In genomic region chr5:115011217-115011518, GRCm38 (mm10) we compare ENCODE assay signal across 9 mouse cellular contexts. TPM values are rescaled to one million over a fixed set of nuclear protein-coding genes. Genes with fewer than 3 reads are reported as not detected.
DNase-seq lines count a peak whose midpoint lies in the region; ATAC-seq and TF ChIP-seq lines count a peak whose summit lies in the region.
"Had no signal": no experiment of that assay in that cellular context is flagged by ENCODE, and none has a peak within 500 bp of the region (broad histone marks: within the 10 kb centered on the region; RNA-seq: fewer than 3 reads in every experiment).

No protein-coding gene starts in this region.

- H3K4me1 ChIP-seq in kidney, adult 2 months (ENCODE audit: control insufficient read depth, insufficient read depth, low read length) = peaks cover 18% of the 10 kb centered on the region
- peaks cover 8% of the 10 kb centered on the region for H3K4me1 ChIP-seq in bone marrow, adult 2 months (ENCODE audit: control insufficient read depth, insufficient read depth, low read length)
- peaks cover 32% of the 10 kb centered on the region for H3K4me1 ChIP-seq in hindbrain, embryonic 12.5 days
- H3K4me1 ChIP-seq in midbrain, embryonic 12.5 days = peaks cover 31% of the 10 kb centered on the region

- H3K9me3 ChIP-seq in hindbrain, embryonic 12.5 days (replicated peaks) = no peaks in the 10 kb centered on the region
- no peaks in the 10 kb centered on the region for H3K9me3 ChIP-seq in midbrain, embryonic 12.5 days

- H3K9ac ChIP-seq in hindbrain, embryonic 12.5 days = peak overlapping the region; percentile 98
- H3K9ac ChIP-seq in midbrain, embryonic 12.5 days (replicated peaks) = peak overlapping the region; percentile 96

- peak overlapping the region; percentile 97 for H3K4me2 ChIP-seq in hindbrain, embryonic 12.5 days (replicated peaks)
- peak overlapping the region; percentile 97; the same call in 1 of the 2 replicates for H3K4me2 ChIP-seq in midbrain, embryonic 12.5 days (replicated peaks)

- no peak for TF ChIP-seq CTCF in kidney, adult 2 months (conservative IDR thresholded peaks at IDR 0.05; ENCODE audit: insufficient read depth, insufficient read length, low read depth, low read length)
- TF ChIP-seq CTCF in bone marrow, adult 2 months (IDR thresholded peaks at IDR 0.05; ENCODE audit: control insufficient read depth, insufficient read depth, low read length) = no peak

- peak overlapping the region; percentile 72 for H3K4me3 ChIP-seq in kidney, adult 2 months (ENCODE audit: insufficient read depth, low read depth, low read length)
- peak overlapping the region; percentile 90 for H3K4me3 ChIP-seq in bone marrow, adult 2 months (replicated peaks; ENCODE audit: control insufficient read depth, low read depth, low read length)
- peak overlapping the region; percentile 98 for H3K4me3 ChIP-seq in hindbrain, embryonic 12.5 days
- peak overlapping the region; percentile 99 for H3K4me3 ChIP-seq in midbrain, embryonic 12.5 days

- TF ChIP-seq POLR2A in kidney, adult 2 months (IDR thresholded peaks at IDR 0.05; ENCODE audit: low read depth, low read length) = no peak
- no peak for TF ChIP-seq POLR2A in bone marrow, adult 2 months (IDR thresholded peaks at IDR 0.05; ENCODE audit: borderline replicate concordance, control insufficient read depth, low read depth, low read length)

- peak overlapping the region; percentile 2; the same call in 1 of the 2 replicates for H3K27ac ChIP-seq in kidney, adult 2 months (ENCODE audit: insufficient read depth, low read depth, low read length)
- peak overlapping the region; percentile 95 for H3K27ac ChIP-seq in bone marrow, adult 2 months (ENCODE audit: control insufficient read depth, insufficient read depth, low read depth, low read length, poor library complexity)
- peak overlapping the region; percentile 93 for H3K27ac ChIP-seq in hindbrain, embryonic 12.5 days
- H3K27ac ChIP-seq in midbrain, embryonic 12.5 days (replicated peaks) = peak overlapping the region; percentile 92

- H3K36me3 ChIP-seq in kidney, adult 2 months (ENCODE audit: control insufficient read depth, insufficient read depth, low read length) = no peaks in the 10 kb centered on the region
- H3K36me3 ChIP-seq in hindbrain, embryonic 12.5 days = no peaks in the 10 kb centered on the region
- no peaks in the 10 kb centered on the region for H3K36me3 ChIP-seq in midbrain, embryonic 12.5 days

- no peak for DNase-seq in kidney, adult 2 months
- DNase-seq in kidney, postnatal 10 days = no peak
- DNase-seq in layer of hippocampus, adult 18-20 months (ENCODE audit: low spot score in 2 of 2) = no peak
- DNase-seq in kidney, postnatal 14 days = no peak

- WGBS in kidney, adult 2 months = 6% methylated on average over 39 of the region's 57 CpGs
- WGBS in bone marrow, adult 2 months = 10% methylated on average over 57 of the region's 57 CpGs
- whole genome bisulfite sequencing in hindbrain, embryonic 12.5 days = 0% methylated on average over 26 of the region's 57 CpGs
- under 1% methylated on average over 46 of the region's 57 CpGs for WGBS in midbrain, embryonic 12.5 days

- ATAC-seq in hindbrain, embryonic 12.5 days (ENCODE audit: low FRiP score) = peak; percentile 51; the same call in 1 of the 2 replicates
- no peak; the same call in 1 of the 2 replicates for ATAC-seq in midbrain, embryonic 12.5 days (ENCODE audit: low FRiP score, low read depth)
- ATAC-seq in megakaryocyte progenitor cell, adult 5-6 weeks (replicated peaks; ENCODE audit: poor library complexity) = no peak

- H3K27me3 ChIP-seq in kidney, adult 2 months (replicated peaks; ENCODE audit: control insufficient read depth, insufficient read depth, low read length) = no peaks in the 10 kb centered on the region
- no peaks in the 10 kb centered on the region for H3K27me3 ChIP-seq in hindbrain, embryonic 12.5 days
- H3K27me3 ChIP-seq in midbrain, embryonic 12.5 days = no peaks in the 10 kb centered on the region

RNA-seq across cellular contexts. Expression of gene Sppl3, which starts 0.2 kb away (rescaled TPM):
- polyA plus RNA-seq in kidney, adult 2 months (2012; rRNA removed) = 51.5 and 57.0 TPM in 2 replicates
- polyA plus RNA-seq in bone marrow, adult 2 months (2011; ENCODE audit: insufficient read depth, insufficient read length, low replicate concordance, missing spikeins) = 33.9 and 44.8 TPM in 2 replicates
- 27.5 and 31.1 TPM in 2 replicates for polyA plus RNA-seq in hindbrain, embryonic 12.5 days (2016; fragmentation: Nextera tagmentation; extraction: Ambion mirVana)
- polyA plus RNA-seq in midbrain, embryonic 12.5 days (2016; fragmentation: Nextera tagmentation; extraction: Ambion mirVana) = 16.6 and 17.0 TPM in 2 replicates
- 10 to 100 TPM; 76.9 to 77.9 TPM for total RNA-seq in layer of hippocampus, adult 18-20 months (2021)
- 32.0 and 40.2 TPM in 2 replicates for total RNA-seq in megakaryocyte progenitor cell, adult 5-6 weeks (2015)
- 23.4 and 28.6 TPM in 2 replicates for total RNA-seq in megakaryocyte progenitor cell, adult 5-6 weeks (2017)

RNA-seq across cellular contexts. Expression of gene Hnf1a, which starts 40.3 kb away (rescaled TPM):
- 24.2 and 29.5 TPM in 2 replicates for polyA plus RNA-seq in kidney, adult 2 months (2012; rRNA removed)
- polyA plus RNA-seq in bone marrow, adult 2 months (2011; ENCODE audit: insufficient read depth, insufficient read length, low replicate concordance, missing spikeins) = not detected in 2 replicates
- 0.06 TPM in 1 of 2 replicates, not detected in the other for polyA plus RNA-seq in hindbrain, embryonic 12.5 days (2016; fragmentation: Nextera tagmentation; extraction: Ambion mirVana)
- polyA plus RNA-seq in midbrain, embryonic 12.5 days (2016; fragmentation: Nextera tagmentation; extraction: Ambion mirVana) = 0.05 and 0.07 TPM in 2 replicates
- not detected for total RNA-seq in layer of hippocampus, adult 18-20 months (2021)
- total RNA-seq in megakaryocyte progenitor cell, adult 5-6 weeks (2015) = not detected in 2 replicates
- not detected in 2 replicates for total RNA-seq in megakaryocyte progenitor cell, adult 5-6 weeks (2017)
- polyA plus RNA-seq: macrophage had no signal

Comparison
In these comparisons a context has a peak if more than half of its experiments do, and no peak if none do; other contexts are left out.
1. H3K27ac ChIP-seq: peak in every context shown above with its lines; median percentile 95 in bone marrow, adult 2 months; 93 in hindbrain, embryonic 12.5 days; 92 in midbrain, embryonic 12.5 days; 2 in kidney, adult 2 months.
2. RNA of gene Hnf1a, which starts 40.3 kb away (polyA plus RNA-seq): 24.2 to 29.5 TPM in kidney, adult 2 months; not detected in bone marrow, adult 2 months, 0.06 TPM in hindbrain, embryonic 12.5 days and 0.05 to 0.07 TPM in midbrain, embryonic 12.5 days; every median in the first group is over 10 times any median in the second.
3. Peak in every context shown above with its lines, with median percentiles within 50 percentile points of each other: H3K4me3 ChIP-seq.